Mouse (Mus musculus) ES-Bruce4 (cell line): Measurements from ENCODE around the gene Lamb2.

Experiments
- CTCF ChIP-seq: IDR thresholded peaks from one replicate; pipeline ENCODE4 v1.8.1; 2011; ENCODE audit warnings: low read depth, low read length
- EP300 ChIP-seq: IDR thresholded peaks from 2 replicates; pipeline ENCODE4 v1.6.1; 2011; ENCODE audit warnings: low read depth, low read length; ENCODE audit not compliant: insufficient read depth
- POLR2A ChIP-seq: IDR thresholded peaks from one replicate; pipeline ENCODE4 v1.8.1; 2011; ENCODE audit warnings: low read length; ENCODE audit not compliant: insufficient read depth

DNA sequence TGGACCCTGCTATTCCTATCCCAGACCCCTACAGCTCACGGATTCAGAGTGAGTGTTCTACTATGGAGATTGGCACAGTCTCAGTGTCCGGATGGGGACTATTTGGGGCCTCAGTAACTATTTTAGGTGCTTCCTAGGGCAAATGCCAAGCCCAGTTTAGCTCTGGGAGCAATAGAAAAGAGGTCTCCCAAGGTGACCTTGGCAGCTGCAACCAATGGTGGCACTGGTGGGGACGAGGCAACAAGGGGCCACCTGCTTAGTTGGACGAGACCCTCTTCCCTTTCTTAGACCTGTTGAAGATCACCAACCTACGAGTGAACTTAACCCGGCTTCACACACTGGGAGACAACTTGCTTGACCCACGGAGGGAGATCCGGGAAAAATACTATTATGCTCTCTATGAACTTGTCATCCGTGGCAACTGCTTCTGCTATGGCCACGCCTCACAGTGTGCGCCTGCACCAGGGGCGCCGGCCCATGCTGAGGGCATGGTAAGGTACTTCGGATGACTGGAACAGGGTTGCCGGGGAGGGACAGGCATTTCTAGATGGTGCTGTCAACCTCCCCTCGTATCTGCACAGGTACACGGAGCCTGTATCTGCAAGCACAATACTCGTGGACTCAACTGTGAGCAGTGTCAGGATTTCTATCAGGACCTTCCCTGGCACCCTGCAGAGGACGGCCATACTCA, 2.1 kb downstream of the Lamb2 start:
- no peak for TF ChIP-seq CTCF
- no peak for TF ChIP-seq EP300
- no peak for TF ChIP-seq POLR2A
